Mouse (Mus musculus) liver, embryonic 16.5 days (tissue): ENCODE measurements around the gene Myo1a. TPM values are rescaled to one million over a fixed set of nuclear protein-coding genes. Genes with fewer than 3 reads are reported as not detected.

Source experiments
- ATAC-seq: fragments of 200-750 bp; cut with Nextera tagmentation; 2 replicates; pipeline ENCODE4 v1.8.0; 2017; ENCODE audit warnings: low read depth, mild to moderate bottlenecking, moderate number of reproducible peaks, moderate library complexity
- H3K27ac ChIP-seq: fragments of 300-500 bp; sonication (generic); 2 replicates; pipeline ENCODE4 v1.5.1; 2014; ENCODE audit warnings: mild to moderate bottlenecking, low read length
- H3K27me3 ChIP-seq: fragments of 300-500 bp; sonication (generic); 2 replicates; pipeline ENCODE4 v1.6.1; 2014; ENCODE audit warnings: low read depth, low read length, mixed read lengths; ENCODE audit not compliant: control insufficient read depth, insufficient read depth
- H3K36me3 ChIP-seq: fragments of 300-500 bp; sonication (generic); 2 replicates; pipeline ENCODE4 v1.6.1; 2014; ENCODE audit warnings: mild to moderate bottlenecking; ENCODE audit not compliant: control insufficient read depth, insufficient read depth
- H3K4me1 ChIP-seq: fragments of 300-500 bp; sonication (generic); 2 replicates; pipeline ENCODE4 v1.6.1; 2014; ENCODE audit warnings: low read depth, low read length, mixed read lengths; ENCODE audit not compliant: control insufficient read depth
- H3K4me2 ChIP-seq: fragments of 300-500 bp; sonication (generic); 2 replicates; pipeline ENCODE4 v1.6.1; 2014; ENCODE audit warnings: low read depth, low read length, mixed read lengths
- H3K4me3 ChIP-seq: fragments of 300-500 bp; sonication (generic); 2 replicates; pipeline ENCODE4 v1.5.1; 2014; ENCODE audit warnings: low read depth, mild to moderate bottlenecking, low read length
- H3K9ac ChIP-seq: fragments of 300-500 bp; sonication (generic); 2 replicates; pipeline ENCODE4 v1.6.1; 2014; ENCODE audit warnings: low read depth, low read length
- H3K9me3 ChIP-seq: fragments of 300-500 bp; sonication (generic); replicated peaks from 2 replicates; pipeline ENCODE4 v1.6.1; 2016; ENCODE audit warnings: low read length; ENCODE audit not compliant: control insufficient read depth
- WGBS: fragments of 180-500 bp; shearing (Covaris S2); extraction: QIAGEN DNeasy Blood & Tissue Kit; methylation state at CpG from one replicate; pipeline ENCODE4 v1.1.7; 2014; ENCODE audit not compliant: insufficient replicate concordance; 5-methylcytosine and 5-hydroxymethylcytosine counted together
- polyA plus RNA-seq: library from polyadenylated mRNA; unstranded; fragments of >200 nt; fragmentation: Nextera tagmentation; extraction: Ambion mirVana; gene quantifications from 2 replicates; pipeline ENCODE4 v1.2.1, GENCODE M21; 2015

Myo1a gene
- polyA plus RNA-seq, 1 experiment from 2014 or later = 0.55 TPM

- Histone ChIP-seq H3K27ac (no peak overlapping the region), H3K9ac (no peak overlapping the region), H3K4me3 (no peak overlapping the region), H3K4me2 (no peak overlapping the region), H3K9me3 (no peaks in the 10 kb centered on the region), H3K36me3 (no peaks in the 10 kb centered on the region), H3K4me1 (no peaks in the 10 kb centered on the region), H3K27me3 (peaks cover 44% of the 10 kb centered on the region)
- 45% methylated on average over 2 of the region's 2 CpGs for WGBS
- ATAC-seq = no peak
These were observed 34.8 kb upstream of the Myo1a start for GRCm38 (mm10) chr10:127670185-127670584.

GRCm38 (mm10) chr10:127671276-127671675 is 33.7 kb upstream of the Myo1a start:
- Histone ChIP-seq H3K9ac (no peak overlapping the region), H3K27me3 (peaks cover 33% of the 10 kb centered on the region), H3K27ac (no peak overlapping the region), H3K4me2 (no peak overlapping the region), H3K4me3 (no peak overlapping the region), H3K9me3 (no peaks in the 10 kb centered on the region), H3K36me3 (no peaks in the 10 kb centered on the region), H3K4me1 (peaks cover 5% of the 10 kb centered on the region; the same call in 1 of the 2 replicates)
- WGBS = 17% methylated on average over 2 of the region's 2 CpGs
- no peak for ATAC-seq

- WGBS = 83% methylated on average over 6 of the region's 6 CpGs
These were observed 30.8 kb upstream of the Myo1a start for GRCm38 (mm10) chr10:127674046-127674655.

GRCm38 (mm10) chr10:127674794-127675522 is 30.0 kb upstream of the Myo1a start:
- H3K27ac ChIP-seq = no peak overlapping the region
- WGBS = 86% methylated on average over 8 of the region's 8 CpGs
- H3K4me2 ChIP-seq = no peak overlapping the region
- ATAC-seq = no peak
- H3K4me3 ChIP-seq = no peak overlapping the region
- no peaks in the 10 kb centered on the region for H3K9me3 ChIP-seq
- H3K4me1 ChIP-seq = peaks cover 14% of the 10 kb centered on the region; the same call in 1 of the 2 replicates
- no peak overlapping the region for H3K9ac ChIP-seq
- H3K36me3 ChIP-seq = no peaks in the 10 kb centered on the region
- no peaks in the 10 kb centered on the region for H3K27me3 ChIP-seq

More at GRCm38 (mm10) chr10:127674046-127674655, 30.8 kb upstream of the Myo1a start:
- Histone ChIP-seq H3K4me1 (peaks cover 14% of the 10 kb centered on the region; the same call in 1 of the 2 replicates), H3K27me3 (peaks cover 4% of the 10 kb centered on the region), H3K9ac (no peak overlapping the region), H3K36me3 (no peaks in the 10 kb centered on the region), H3K9me3 (no peaks in the 10 kb centered on the region), H3K4me2 (no peak overlapping the region), H3K27ac (no peak overlapping the region), H3K4me3 (no peak overlapping the region)
- ATAC-seq = no peak

- ATAC-seq = no peak
- peak overlapping the region; percentile 43 for H3K9ac ChIP-seq
- WGBS = 44% methylated on average over 5 of the region's 5 CpGs
These were observed 29.0 kb upstream of the Myo1a start for GRCm38 (mm10) chr10:127675859-127676398.

GRCm38 (mm10) chr10:127676691-127677548 is 28.1 kb upstream of the Myo1a start:
- no peaks in the 10 kb centered on the region for H3K36me3 ChIP-seq
- peak overlapping the region; percentile 90 for H3K4me3 ChIP-seq
- H3K4me1 ChIP-seq = peaks cover 14% of the 10 kb centered on the region; the same call in 1 of the 2 replicates
- WGBS = under 1% methylated on average over 71 of the region's 71 CpGs
- peak overlapping the region; percentile 97 for H3K4me2 ChIP-seq
- ATAC-seq = peak; percentile 95
- H3K9me3 ChIP-seq = no peaks in the 10 kb centered on the region
- peak overlapping the region; percentile 87 for H3K9ac ChIP-seq
- no peaks in the 10 kb centered on the region for H3K27me3 ChIP-seq
- peak overlapping the region; percentile 88 for H3K27ac ChIP-seq

More at GRCm38 (mm10) chr10:127675859-127676398, 29.0 kb upstream of the Myo1a start:
- H3K27me3 ChIP-seq = no peaks in the 10 kb centered on the region
- H3K4me1 ChIP-seq = peaks cover 14% of the 10 kb centered on the region; the same call in 1 of the 2 replicates
- H3K27ac ChIP-seq = peak overlapping the region; percentile 82
- H3K9me3 ChIP-seq = no peaks in the 10 kb centered on the region
- H3K4me3 ChIP-seq = peak overlapping the region; percentile 90
- peak overlapping the region; percentile 56 for H3K4me2 ChIP-seq
- H3K36me3 ChIP-seq = no peaks in the 10 kb centered on the region

- H3K27ac ChIP-seq = peak overlapping the region; percentile 88
- H3K4me3 ChIP-seq = peak overlapping the region; percentile 90
- no peaks in the 10 kb centered on the region for H3K36me3 ChIP-seq
- H3K9me3 ChIP-seq = no peaks in the 10 kb centered on the region
- WGBS = 8% methylated on average over 14 of the region's 14 CpGs
- peaks cover 14% of the 10 kb centered on the region; the same call in 1 of the 2 replicates for H3K4me1 ChIP-seq
- peak overlapping the region; percentile 97 for H3K4me2 ChIP-seq
- H3K9ac ChIP-seq = peak overlapping the region; percentile 87
- ATAC-seq = no peak
- no peaks in the 10 kb centered on the region for H3K27me3 ChIP-seq
These were observed 27.2 kb upstream of the Myo1a start for GRCm38 (mm10) chr10:127677591-127678336.

- Histone ChIP-seq H3K36me3 (no peaks in the 10 kb centered on the region), H3K27ac (no peak overlapping the region), H3K9ac (no peak overlapping the region), H3K9me3 (no peaks in the 10 kb centered on the region), H3K4me2 (no peak overlapping the region), H3K4me1 (peaks cover 14% of the 10 kb centered on the region; the same call in 1 of the 2 replicates), H3K27me3 (no peaks in the 10 kb centered on the region), H3K4me3 (no peak overlapping the region)
- ATAC-seq = no peak
- 79% methylated on average over 1 of the region's 1 CpGs for WGBS
These were observed 25.8 kb upstream of the Myo1a start for GRCm38 (mm10) chr10:127679208-127679607.
